Mouse (Mus musculus): Measurements from ENCODE around the gene Zfp853.

DNA sequence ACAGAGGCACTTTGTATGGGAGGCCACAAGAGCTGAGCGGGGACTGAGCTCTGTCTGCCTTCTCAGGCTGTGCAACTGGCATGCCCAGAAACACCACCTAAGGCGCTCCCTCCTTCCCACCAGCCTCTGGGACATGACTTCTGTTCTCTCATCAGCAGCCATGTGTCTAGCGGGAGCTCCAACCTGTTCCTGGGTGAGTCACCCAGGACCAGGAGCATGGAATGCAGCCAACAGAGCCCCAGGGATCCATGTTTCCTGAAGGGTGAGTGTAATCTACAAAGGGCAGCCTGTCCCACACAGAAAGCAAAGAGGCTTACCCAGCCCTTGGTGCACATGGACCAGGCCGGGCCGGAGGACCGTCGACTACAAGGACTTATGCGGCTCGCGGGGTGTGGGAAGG is 28.7 kb downstream of the Zfp853 start:
- TF ChIP-seq EP300 (IDR thresholded peaks at IDR 0.05; ENCODE audit: low read depth) (no peak), CTCF (IDR thresholded peaks at IDR 0.05; ENCODE audit: low read depth) (no peak)

All from liver, postnatal 0 days (tissue).